Mouse (Mus musculus): ENCODE data around the gene Osbpl3.

DNA sequence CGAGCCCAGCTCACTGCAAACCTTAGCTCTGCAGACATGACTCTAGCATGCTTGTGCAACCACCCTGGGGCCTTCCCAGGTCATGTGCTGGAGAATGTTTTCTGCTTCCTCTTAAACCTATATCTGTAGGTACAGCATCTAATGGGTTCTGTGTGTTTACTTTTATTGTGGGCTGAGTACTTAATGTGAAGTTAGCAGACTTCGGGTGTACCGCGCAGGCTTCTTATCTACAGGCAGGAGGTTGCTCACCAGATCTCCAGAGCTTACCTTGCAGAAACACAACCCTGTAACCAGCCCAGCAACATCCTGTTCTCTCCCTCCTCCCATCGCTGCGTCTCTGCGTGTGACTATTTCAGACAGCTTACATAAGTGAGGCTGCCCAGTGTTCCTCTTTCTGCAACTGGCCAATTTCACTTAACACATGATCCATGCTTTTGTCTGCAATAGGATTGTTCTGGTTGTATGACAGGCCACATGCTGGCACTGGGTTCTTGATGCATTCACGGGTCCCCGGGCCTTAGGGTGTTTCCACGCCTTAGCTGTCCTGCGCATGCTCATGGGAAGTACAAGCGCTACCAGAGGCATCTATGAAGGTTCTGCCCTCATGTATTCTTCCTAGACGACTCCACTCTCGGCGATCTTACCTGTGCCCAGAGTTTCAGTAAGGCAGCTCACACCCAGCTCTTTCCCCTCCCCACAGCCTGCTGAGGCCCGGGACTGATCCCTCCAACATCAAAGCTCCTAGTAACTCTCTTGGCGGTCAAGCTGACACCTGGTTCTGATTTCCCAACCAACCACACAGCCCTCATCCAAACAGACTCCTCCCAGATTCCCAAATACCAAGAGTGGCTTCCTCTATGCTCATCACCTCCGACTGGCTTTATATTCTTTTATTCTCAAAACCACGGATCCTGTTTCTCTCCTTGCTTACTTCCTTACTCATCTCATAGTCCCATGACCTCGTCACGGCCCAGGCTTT is 78.0 kb downstream of the Osbpl3 start:
- TF ChIP-seq CTCF (IDR thresholded peaks at IDR 0.05; ENCODE audit: borderline replicate concordance, insufficient read depth, low read length) (no peak), POLR2A (IDR thresholded peaks at IDR 0.05; ENCODE audit: low read depth, low read length) (no peak)

All from embryonic fibroblast, embryonic 13.5 days (primary cell).